Mouse (Mus musculus): ENCODE results near the gene Xpot.

The Xpot gene

GRCm38 (mm10) chr10:121622431-121622830 lies 3.7 kb downstream of the Xpot start:
- in situ Hi-C loops (cut with MboI): no loop called here

- in situ Hi-C loops (cut with MboI): no loop called here
These were observed 10.2 kb downstream of the Xpot start for GRCm38 (mm10) chr10:121615935-121616334.

- in situ Hi-C loops (cut with MboI): no loop called here
These were observed 10.8 kb downstream of the Xpot start for GRCm38 (mm10) chr10:121615146-121615870.

GRCm38 (mm10) chr10:121613570-121613969 lies 12.6 kb downstream of the Xpot start:
- in situ Hi-C loops (cut with MboI): no loop called here

- in situ Hi-C loops (cut with MboI): no loop called here
These were observed 13.7 kb downstream of the Xpot start for GRCm38 (mm10) chr10:121612448-121612847.

- in situ Hi-C loops (cut with MboI): no loop called here
These were observed 14.5 kb downstream of the Xpot start for GRCm38 (mm10) chr10:121611587-121611986.

- in situ Hi-C loops (cut with MboI): no loop called here
These were observed 18.0 kb downstream of the Xpot start for GRCm38 (mm10) chr10:121608177-121608576.

- in situ Hi-C loops (cut with MboI): no loop called here
These were observed 21.3 kb downstream of the Xpot start for GRCm38 (mm10) chr10:121604632-121605344.

GRCm38 (mm10) chr10:121603556-121603955 lies 22.6 kb downstream of the Xpot start:
- in situ Hi-C loops (cut with MboI): no loop called here

GRCm38 (mm10) chr10:121601272-121601671 lies 24.9 kb downstream of the Xpot start:
- in situ Hi-C loops (cut with MboI): no loop called here

- in situ Hi-C loops (cut with MboI): no loop called here
These were observed 29.6 kb downstream of the Xpot start for GRCm38 (mm10) chr10:121596580-121596979.

GRCm38 (mm10) chr10:121591106-121591505 lies 35.0 kb downstream of the Xpot start:
- in situ Hi-C loops (cut with MboI): no loop called here

GRCm38 (mm10) chr10:121587371-121587840 lies 38.7 kb downstream of the Xpot start:
- in situ Hi-C loops (cut with MboI): no loop called here

- in situ Hi-C loops (cut with MboI): no loop called here
These were observed 39.3 kb downstream of the Xpot start, which contains the start of gene Tbk1 for GRCm38 (mm10) chr10:121586675-121587370. Tbk1 (minus strand) TSS chr10:121586787.

GRCm38 (mm10) chr10:121585791-121586642 lies 40.1 kb downstream of the Xpot start:
- in situ Hi-C loops (cut with MboI): no loop called here

GRCm38 (mm10) chr10:121585056-121585790 lies 40.9 kb downstream of the Xpot start:
- in situ Hi-C loops (cut with MboI): no loop called here

- in situ Hi-C loops (cut with MboI): no loop called here
These were observed 42.1 kb downstream of the Xpot start for GRCm38 (mm10) chr10:121584033-121584432.

GRCm38 (mm10) chr10:121583016-121583415 lies 43.1 kb downstream of the Xpot start:
- in situ Hi-C loops (cut with MboI): no loop called here

GRCm38 (mm10) chr10:121582287-121582686 lies 43.8 kb downstream of the Xpot start:
- in situ Hi-C loops (cut with MboI): no loop called here

GRCm38 (mm10) chr10:121581405-121581804 lies 44.7 kb downstream of the Xpot start:
- in situ Hi-C loops (cut with MboI): no loop called here

GRCm38 (mm10) chr10:121580381-121580780 lies 45.8 kb downstream of the Xpot start:
- in situ Hi-C loops (cut with MboI): no loop called here
